Mouse (Mus musculus) lung, embryonic 15.5 days (tissue): ENCODE results near the gene Tmem107. TPM values are rescaled to one million over a fixed set of nuclear protein-coding genes. Genes with fewer than 3 reads are reported as not detected.

ENCODE experiments used
- ATAC-seq: fragments of 200-750 bp; cut with Nextera tagmentation; 2 replicates; pipeline ENCODE4 v1.8.0; 2017; ENCODE audit warnings: moderate number of reproducible peaks, borderline replicate concordance; ENCODE audit not compliant: low FRiP score, low TSS enrichment; ENCODE audit errors: extremely low read depth
- H3K27ac ChIP-seq: fragments of 300-500 bp; sonication (generic); 2 replicates; pipeline ENCODE4 v1.5.1; 2015; ENCODE audit warnings: moderate library complexity, mild to moderate bottlenecking, inconsistent platforms
- H3K27me3 ChIP-seq: fragments of 300-500 bp; sonication (generic); 2 replicates; pipeline ENCODE4 v1.6.1; 2015; ENCODE audit warnings: inconsistent platforms
- H3K36me3 ChIP-seq: fragments of 300-500 bp; sonication (generic); 2 replicates; pipeline ENCODE4 v1.6.1; 2015; ENCODE audit warnings: inconsistent platforms
- H3K4me1 ChIP-seq: fragments of 300-500 bp; sonication (generic); 2 replicates; pipeline ENCODE4 v1.6.1; 2015; ENCODE audit warnings: inconsistent platforms
- H3K4me2 ChIP-seq: fragments of 300-500 bp; sonication (generic); 2 replicates; pipeline ENCODE4 v1.6.1; 2015; ENCODE audit warnings: inconsistent platforms, mild to moderate bottlenecking, moderate library complexity
- H3K4me3 ChIP-seq: fragments of 300-500 bp; sonication (generic); 2 replicates; pipeline ENCODE4 v1.5.1; 2015; ENCODE audit warnings: mild to moderate bottlenecking, inconsistent platforms
- H3K9ac ChIP-seq: fragments of 300-500 bp; sonication (generic); 2 replicates; pipeline ENCODE4 v1.6.1; 2015; ENCODE audit warnings: inconsistent platforms
- H3K9me3 ChIP-seq: fragments of 300-500 bp; sonication (generic); 2 replicates; pipeline ENCODE4 v1.6.1; 2016; ENCODE audit warnings: inconsistent platforms
- WGBS: fragments of 180-500 bp; shearing (Covaris S2); methylation state at CpG from one replicate; pipeline ENCODE4 v1.1.7; 2015; 5-methylcytosine and 5-hydroxymethylcytosine counted together
- polyA plus RNA-seq: library from polyadenylated mRNA; unstranded; fragments of >200 nt; fragmentation: Nextera tagmentation; extraction: Ambion mirVana; gene quantifications from 2 replicates; pipeline ENCODE4 v1.2.1, GENCODE M21; 2015

The Tmem107 gene
- polyA plus RNA-seq, 1 experiment from 2014 or later = 71.1 TPM

GRCm38 (mm10) chr11:69046395-69046774, 24.2 kb upstream of the Tmem107 start:
- H3K36me3 ChIP-seq = peaks cover 24% of the 10 kb centered on the region
- peak overlapping the region; percentile 78 for H3K9ac ChIP-seq
- H3K4me3 ChIP-seq = peak overlapping the region; percentile 75
- H3K9me3 ChIP-seq = no peaks in the 10 kb centered on the region
- peak overlapping the region; percentile 74 for H3K4me2 ChIP-seq
- whole genome bisulfite sequencing = 6% methylated on average over 9 of the region's 9 CpGs
- H3K27ac ChIP-seq = peak overlapping the region; percentile 95
- no peak for ATAC-seq
- H3K4me1 ChIP-seq = peaks cover 32% of the 10 kb centered on the region
- H3K27me3 ChIP-seq = no peaks in the 10 kb centered on the region

GRCm38 (mm10) chr11:69047592-69047991, 23.0 kb upstream of the Tmem107 start:
- WGBS = 78% methylated on average over 12 of the region's 12 CpGs
- Histone ChIP-seq H3K27me3 (no peaks in the 10 kb centered on the region), H3K4me2 (peak overlapping the region; percentile 74), H3K9ac (no peak overlapping the region), H3K9me3 (no peaks in the 10 kb centered on the region), H3K4me1 (peaks cover 32% of the 10 kb centered on the region), H3K4me3 (0 out of 2 replicates have a peak overlapping the region, but pooled peaks have one; percentile 75), H3K27ac (no peak overlapping the region), H3K36me3 (peaks cover 29% of the 10 kb centered on the region)
- no peak for ATAC-seq

GRCm38 (mm10) chr11:69048151-69048550, 22.5 kb upstream of the Tmem107 start:
- H3K27ac ChIP-seq = no peak overlapping the region
- H3K27me3 ChIP-seq = no peaks in the 10 kb centered on the region
- peaks cover 32% of the 10 kb centered on the region for H3K4me1 ChIP-seq
- H3K4me2 ChIP-seq = peak overlapping the region; percentile 74; the same call in 1 of the 2 replicates
- WGBS = 86% methylated on average over 14 of the region's 14 CpGs
- no peaks in the 10 kb centered on the region for H3K9me3 ChIP-seq
- peaks cover 29% of the 10 kb centered on the region for H3K36me3 ChIP-seq
- no peak overlapping the region for H3K4me3 ChIP-seq
- ATAC-seq = no peak
- H3K9ac ChIP-seq = no peak overlapping the region

- peaks cover 36% of the 10 kb centered on the region for H3K36me3 ChIP-seq
- no peak for ATAC-seq
These were observed 19.9 kb upstream of the Tmem107 start for GRCm38 (mm10) chr11:69050748-69051147.

GRCm38 (mm10) chr11:69051771-69052170, 18.8 kb upstream of the Tmem107 start:
- Histone ChIP-seq H3K27ac (no peak overlapping the region), H3K9me3 (no peaks in the 10 kb centered on the region), H3K27me3 (no peaks in the 10 kb centered on the region), H3K9ac (no peak overlapping the region), H3K4me3 (no peak overlapping the region), H3K4me2 (no peak overlapping the region), H3K36me3 (peaks cover 36% of the 10 kb centered on the region), H3K4me1 (peaks cover 27% of the 10 kb centered on the region)
- ATAC-seq = no peak
- 77% methylated on average over 4 of the region's 4 CpGs for WGBS

More at GRCm38 (mm10) chr11:69050748-69051147, 19.9 kb upstream of the Tmem107 start:
- Histone ChIP-seq H3K4me3 (no peak overlapping the region), H3K27me3 (no peaks in the 10 kb centered on the region), H3K9ac (no peak overlapping the region), H3K27ac (no peak overlapping the region), H3K4me1 (peaks cover 32% of the 10 kb centered on the region), H3K9me3 (no peaks in the 10 kb centered on the region), H3K4me2 (no peak overlapping the region)
- WGBS = 89% methylated on average over 8 of the region's 8 CpGs

- Histone ChIP-seq H3K4me1 (peaks cover 20% of the 10 kb centered on the region), H3K27me3 (no peaks in the 10 kb centered on the region), H3K36me3 (peaks cover 36% of the 10 kb centered on the region), H3K4me2 (no peak overlapping the region), H3K9me3 (no peaks in the 10 kb centered on the region), H3K27ac (no peak overlapping the region), H3K4me3 (no peak overlapping the region), H3K9ac (no peak overlapping the region)
- 77% methylated on average over 2 of the region's 2 CpGs for WGBS
- ATAC-seq = no peak
These were observed 17.7 kb upstream of the Tmem107 start for GRCm38 (mm10) chr11:69052824-69053421.

- H3K27ac ChIP-seq = no peak overlapping the region
- no peak overlapping the region for H3K9ac ChIP-seq
- H3K4me3 ChIP-seq = no peak overlapping the region
- no peaks in the 10 kb centered on the region for H3K27me3 ChIP-seq
- no peak overlapping the region for H3K4me2 ChIP-seq
- WGBS = 67% methylated on average over 3 of the region's 3 CpGs
- H3K9me3 ChIP-seq = no peaks in the 10 kb centered on the region
- ATAC-seq = no peak
- peaks cover 19% of the 10 kb centered on the region for H3K4me1 ChIP-seq
- H3K36me3 ChIP-seq = peaks cover 29% of the 10 kb centered on the region
These were observed 16.8 kb upstream of the Tmem107 start for GRCm38 (mm10) chr11:69053848-69054247.

GRCm38 (mm10) chr11:69058265-69058664, 12.3 kb upstream of the Tmem107 start:
- Histone ChIP-seq H3K9me3 (no peaks in the 10 kb centered on the region), H3K36me3 (peaks cover 7% of the 10 kb centered on the region; the same call in 1 of the 2 replicates), H3K27ac (peak overlapping the region; percentile 77; the same call in 1 of the 2 replicates), H3K4me3 (peak overlapping the region; percentile 79), H3K27me3 (no peaks in the 10 kb centered on the region), H3K4me1 (peaks cover 30% of the 10 kb centered on the region), H3K4me2 (peak overlapping the region; percentile 95), H3K9ac (peak overlapping the region; percentile 65)
- ATAC-seq = no peak
- WGBS = 71% methylated on average over 2 of the region's 2 CpGs

GRCm38 (mm10) chr11:69058729-69059356, 11.8 kb upstream of the Tmem107 start:
- no peaks in the 10 kb centered on the region for H3K9me3 ChIP-seq
- peak overlapping the region; percentile 65 for H3K9ac ChIP-seq
- no peaks in the 10 kb centered on the region for H3K27me3 ChIP-seq
- peak overlapping the region; percentile 79 for H3K4me3 ChIP-seq
- peak overlapping the region; percentile 95 for H3K4me2 ChIP-seq
- H3K27ac ChIP-seq = peak overlapping the region; percentile 77
- WGBS = under 1% methylated on average over 19 of the region's 19 CpGs
- peaks cover 30% of the 10 kb centered on the region for H3K4me1 ChIP-seq
- peak; percentile 1; the same call in 1 of the 2 replicates for ATAC-seq
- H3K36me3 ChIP-seq = peaks cover 3% of the 10 kb centered on the region; the same call in 1 of the 2 replicates

GRCm38 (mm10) chr11:69059357-69059974, 11.1 kb upstream of the Tmem107 start, which contains the start of gene Borcs6:
Borcs6 (plus strand) TSS chr11:69059717.
- H3K36me3 ChIP-seq = no peaks in the 10 kb centered on the region
- peak within 1 kb of the TSS; percentile 92 for H3K27ac ChIP-seq
- peak within 1 kb of the TSS; percentile 79 for H3K4me3 ChIP-seq
- peak within 1 kb of the TSS; percentile 90 for H3K9ac ChIP-seq
- no peaks in the 10 kb centered on the region for H3K9me3 ChIP-seq
- under 1% methylated on average over 61 of the region's 64 CpGs for WGBS
- peak within 1 kb of the TSS; percentile 95 for H3K4me2 ChIP-seq
- ATAC-seq = peak; percentile 94
- H3K27me3 ChIP-seq = no peaks in the 10 kb centered on the region
- H3K4me1 ChIP-seq = peaks cover 35% of the 10 kb centered on the region

GRCm38 (mm10) chr11:69059975-69060411, 10.6 kb upstream of the Tmem107 start:
- peak overlapping the region; percentile 95 for H3K4me2 ChIP-seq

More at GRCm38 (mm10) chr11:69059975-69060411, 10.6 kb upstream of the Tmem107 start:
- no peaks in the 10 kb centered on the region for H3K9me3 ChIP-seq
- no peaks in the 10 kb centered on the region for H3K27me3 ChIP-seq
- H3K4me3 ChIP-seq = peak overlapping the region; percentile 79
- peak overlapping the region; percentile 90 for H3K9ac ChIP-seq
- under 1% methylated on average over 41 of the region's 49 CpGs for WGBS
- H3K4me1 ChIP-seq = peaks cover 39% of the 10 kb centered on the region
- no peaks in the 10 kb centered on the region for H3K36me3 ChIP-seq
- peak overlapping the region; percentile 92 for H3K27ac ChIP-seq
- peak; percentile 15 for ATAC-seq
